In genomic region chr2:77312616-77313015, GRCm38 (mm10) we compare ENCODE assay signal across 21 mouse cellular contexts. TPM values are rescaled to one million over a fixed set of nuclear protein-coding genes. Genes with fewer than 3 reads are reported as not detected.
DNase-seq lines count a peak whose midpoint lies in the region; ATAC-seq and TF ChIP-seq lines count a peak whose summit lies in the region.
"Had no signal": no experiment of that assay in that cellular context is flagged by ENCODE, and none has a peak within 500 bp of the region (broad histone marks: within the 10 kb centered on the region; RNA-seq: fewer than 3 reads in every experiment).

No protein-coding gene starts in this region.

- peak overlapping the region; percentile 45 for H3K27ac ChIP-seq in heart, embryonic 16.5 days (ENCODE audit: low read length)
- no peak overlapping the region for H3K27ac ChIP-seq in kidney, adult 2 months (ENCODE audit: insufficient read depth, low read depth, low read length)
- no peak overlapping the region for H3K27ac ChIP-seq in kidney, embryonic 15.5 days
- H3K27ac ChIP-seq: embryonic facial prominence, embryonic 12.5 days; hindbrain, embryonic 15.5 days had no signal

- 61% methylated on average over 9 of the region's 9 CpGs for WGBS in lung, adult 2 months
- 34% methylated on average over 9 of the region's 9 CpGs for WGBS in heart, embryonic 16.5 days
- WGBS in kidney, adult 2 months: 65% methylated on average over 9 of the region's 9 CpGs
- 76% methylated on average over 9 of the region's 9 CpGs for WGBS in kidney, embryonic 15.5 days

- ATAC-seq in heart, embryonic 16.5 days (replicated peaks; ENCODE audit: extremely low read depth, insufficient read depth, low FRiP score): peak; percentile 66
- ATAC-seq in kidney, embryonic 15.5 days (replicated peaks; ENCODE audit: low FRiP score): no peak
- ATAC-seq: forebrain, embryonic 16.5 days; liver, postnatal 0 days had no signal

- H3K27me3 ChIP-seq in heart, embryonic 16.5 days (ENCODE audit: control insufficient read depth, insufficient read depth, low read length): no peaks in the 10 kb centered on the region
- H3K27me3 ChIP-seq in kidney, adult 2 months (replicated peaks; ENCODE audit: control insufficient read depth, insufficient read depth, low read length): no peaks in the 10 kb centered on the region
- no peaks in the 10 kb centered on the region for H3K27me3 ChIP-seq in kidney, embryonic 15.5 days
- H3K27me3 ChIP-seq: embryonic facial prominence, embryonic 12.5 days; hindbrain, embryonic 15.5 days had no signal

- H3K9me3 ChIP-seq in heart, embryonic 16.5 days (replicated peaks; ENCODE audit: control insufficient read depth, low read length): no peaks in the 10 kb centered on the region
- no peaks in the 10 kb centered on the region for H3K9me3 ChIP-seq in kidney, embryonic 15.5 days (replicated peaks)
- H3K9me3 ChIP-seq: embryonic facial prominence, embryonic 12.5 days; hindbrain, embryonic 15.5 days had no signal

- H3K36me3 ChIP-seq in heart, embryonic 16.5 days (ENCODE audit: control insufficient read depth, insufficient read depth): no peaks in the 10 kb centered on the region
- no peaks in the 10 kb centered on the region for H3K36me3 ChIP-seq in kidney, adult 2 months (ENCODE audit: control insufficient read depth, insufficient read depth, low read length)
- H3K36me3 ChIP-seq in kidney, embryonic 15.5 days: no peaks in the 10 kb centered on the region
- H3K36me3 ChIP-seq: embryonic facial prominence, embryonic 12.5 days; hindbrain, embryonic 15.5 days had no signal

- no peak for TF ChIP-seq CTCF in lung, adult 2 months (IDR thresholded peaks at IDR 0.05; ENCODE audit: insufficient read depth, low read length)
- TF ChIP-seq CTCF in kidney, adult 2 months (conservative IDR thresholded peaks at IDR 0.05; ENCODE audit: insufficient read depth, insufficient read length, low read depth, low read length): no peak

- H3K9ac ChIP-seq in heart, embryonic 16.5 days (ENCODE audit: low read length): no peak overlapping the region
- no peak overlapping the region for H3K9ac ChIP-seq in kidney, embryonic 15.5 days
- H3K9ac ChIP-seq: embryonic facial prominence, embryonic 12.5 days; hindbrain, embryonic 15.5 days; liver, postnatal 0 days had no signal

- peak; percentile 24 for DNase-seq in lung, postnatal 36 days
- DNase-seq in lung, adult 2 months: no peak
- DNase-seq in heart, adult 8-10 months (ENCODE audit: low spot score): peak; percentile 52
- no peak for DNase-seq in kidney, adult 2 months
- no peak for DNase-seq in right cerebral cortex, postnatal 4 days
- DNase-seq: adrenal gland, postnatal 25 days; cerebellum, adult 2 months; kidney, adult 11 months; kidney, postnatal 25 days; layer of hippocampus, postnatal 36 days; liver; liver, postnatal 0 days; midbrain, embryonic 14.5 days; retina, postnatal 1 day; spleen, adult 18-20 months; thymus, adult 18-20 months had no signal

- no peak overlapping the region for H3K4me3 ChIP-seq in lung, adult 2 months (replicated peaks; ENCODE audit: extremely low read depth, low read depth, low read length)
- peak overlapping the region; percentile 3; the same call in 1 of the 2 replicates for H3K4me3 ChIP-seq in heart, embryonic 16.5 days (ENCODE audit: low read length)
- H3K4me3 ChIP-seq in kidney, adult 2 months (ENCODE audit: insufficient read depth, low read depth, low read length): no peak overlapping the region
- H3K4me3 ChIP-seq in kidney, embryonic 15.5 days (replicated peaks): no peak overlapping the region
- H3K4me3 ChIP-seq: embryonic facial prominence, embryonic 12.5 days; hindbrain, embryonic 15.5 days had no signal

- H3K4me1 ChIP-seq in lung, adult 2 months (ENCODE audit: control insufficient read depth, insufficient read depth, low read length): no peaks in the 10 kb centered on the region
- peaks cover 16% of the 10 kb centered on the region for H3K4me1 ChIP-seq in heart, embryonic 16.5 days (ENCODE audit: control insufficient read depth, insufficient read depth, low read length)
- no peaks in the 10 kb centered on the region for H3K4me1 ChIP-seq in kidney, adult 2 months (ENCODE audit: control insufficient read depth, insufficient read depth, low read length)
- H3K4me1 ChIP-seq in kidney, embryonic 15.5 days: no peaks in the 10 kb centered on the region; the same call in 1 of the 2 replicates
- H3K4me1 ChIP-seq: embryonic facial prominence, embryonic 12.5 days; hindbrain, embryonic 15.5 days had no signal

- peak overlapping the region; percentile 44 for H3K4me2 ChIP-seq in heart, embryonic 16.5 days (ENCODE audit: low read depth, low read length)
- H3K4me2 ChIP-seq in kidney, embryonic 15.5 days: no peak overlapping the region
- H3K4me2 ChIP-seq: embryonic facial prominence, embryonic 12.5 days; hindbrain, embryonic 15.5 days had no signal

- no peak for TF ChIP-seq POLR2A in lung, adult 2 months (IDR thresholded peaks at IDR 0.05; ENCODE audit: borderline replicate concordance, extremely low read depth, low read depth, low read length)
- no peak for TF ChIP-seq POLR2A in kidney, adult 2 months (IDR thresholded peaks at IDR 0.05; ENCODE audit: low read depth, low read length)

RNA-seq across cellular contexts. Expression of gene Sestd1, which starts 32.2 kb away (rescaled TPM):
- polyA plus RNA-seq in lung, adult 2 months (2012; rRNA removed): 6.6 and 12.1 TPM in 2 replicates
- total RNA-seq in heart, adult 8-10 months (2022): 10 to 100 TPM; 16.3 to 19.4 (median 17.2) TPM
- polyA plus RNA-seq in heart, embryonic 16.5 days (2015; fragmentation: Nextera tagmentation; extraction: Ambion mirVana): 10.3 and 10.8 TPM in 2 replicates
- polyA plus RNA-seq in kidney, adult 2 months (2012; rRNA removed): 35.6 and 38.4 TPM in 2 replicates
- 26.6 and 31.1 TPM in 2 replicates for polyA plus RNA-seq in kidney, embryonic 15.5 days (2015; fragmentation: Nextera tagmentation; extraction: Ambion mirVana)

Comparison
In these comparisons a context has a peak if more than half of its experiments do, and no peak if none do; other contexts are left out.
1. DNase-seq: peak in lung, postnatal 36 days (single experiment) and heart, adult 8-10 months (single experiment); none in lung, adult 2 months (single experiment), kidney, adult 2 months (single experiment) and right cerebral cortex, postnatal 4 days (single experiment).